15 mouse cellular contexts compared by ENCODE assay signal in genomic region chr3:83801649-83802155, GRCm38 (mm10). TPM values are rescaled to one million over a fixed set of nuclear protein-coding genes. Genes with fewer than 3 reads are reported as not detected.
DNase-seq lines count a peak whose midpoint lies in the region; ATAC-seq and TF ChIP-seq lines count a peak whose summit lies in the region.
"Had no signal": no experiment of that assay in that cellular context is flagged by ENCODE, and none has a peak within 500 bp of the region (broad histone marks: within the 10 kb centered on the region; RNA-seq: fewer than 3 reads in every experiment).

No protein-coding gene starts in this region.

- H3K9ac ChIP-seq in intestine, embryonic 14.5 days (ENCODE audit: low read length), result no peak overlapping the region
- H3K9ac ChIP-seq in intestine, embryonic 15.5 days, result no peak overlapping the region
- H3K9ac ChIP-seq in stomach, postnatal 0 days (ENCODE audit: low read length), result no peak overlapping the region
- no peak overlapping the region for H3K9ac ChIP-seq in hindbrain, embryonic 11.5 days (ENCODE audit: low read depth, low read length)

- TF ChIP-seq POLR2A in bone marrow, adult 2 months (IDR thresholded peaks at IDR 0.05; ENCODE audit: borderline replicate concordance, control insufficient read depth, low read depth, low read length), result no peak

- 90% methylated on average over 4 of the region's 4 CpGs for WGBS in intestine, embryonic 14.5 days
- WGBS in intestine, embryonic 15.5 days, result 93% methylated on average over 4 of the region's 4 CpGs
- WGBS in bone marrow, adult 2 months, result 90% methylated on average over 4 of the region's 4 CpGs
- WGBS in stomach, postnatal 0 days, result 92% methylated on average over 4 of the region's 4 CpGs
- WGBS in hindbrain, embryonic 11.5 days, result 94% methylated on average over 4 of the region's 4 CpGs

- H3K4me1 ChIP-seq in intestine, embryonic 14.5 days (replicated peaks; ENCODE audit: control insufficient read depth, insufficient read depth, low read length), result no peaks in the 10 kb centered on the region
- H3K4me1 ChIP-seq in intestine, embryonic 15.5 days (replicated peaks), result no peaks in the 10 kb centered on the region
- H3K4me1 ChIP-seq in bone marrow, adult 2 months (ENCODE audit: control insufficient read depth, insufficient read depth, low read length), result no peaks in the 10 kb centered on the region
- H3K4me1 ChIP-seq in stomach, postnatal 0 days (replicated peaks; ENCODE audit: control insufficient read depth, insufficient read depth), result no peaks in the 10 kb centered on the region
- H3K4me1 ChIP-seq in hindbrain, embryonic 11.5 days (replicated peaks; ENCODE audit: control insufficient read depth, insufficient read depth, low read length), result no peaks in the 10 kb centered on the region

- peak; percentile 24; the same call in 1 of the 2 replicates for TF ChIP-seq CTCF in bone marrow, adult 2 months (IDR thresholded peaks at IDR 0.05; ENCODE audit: control insufficient read depth, insufficient read depth, low read length)
- TF ChIP-seq CTCF in stomach, postnatal 0 days (IDR thresholded peaks at IDR 0.05; ENCODE audit: low read depth), result peak; percentile 47

- no peaks in the 10 kb centered on the region for H3K27me3 ChIP-seq in intestine, embryonic 14.5 days (replicated peaks; ENCODE audit: control insufficient read depth, insufficient read depth, low read length)
- H3K27me3 ChIP-seq in intestine, embryonic 15.5 days (replicated peaks), result no peaks in the 10 kb centered on the region
- no peaks in the 10 kb centered on the region for H3K27me3 ChIP-seq in stomach, postnatal 0 days (ENCODE audit: control insufficient read depth, insufficient read depth, low read length)
- H3K27me3 ChIP-seq in hindbrain, embryonic 11.5 days (ENCODE audit: control insufficient read depth, insufficient read depth, low read length), result no peaks in the 10 kb centered on the region

- no peak overlapping the region for H3K4me3 ChIP-seq in intestine, embryonic 14.5 days (ENCODE audit: low read depth, low read length)
- no peak overlapping the region for H3K4me3 ChIP-seq in intestine, embryonic 15.5 days (replicated peaks)
- H3K4me3 ChIP-seq in bone marrow, adult 2 months (replicated peaks; ENCODE audit: control insufficient read depth, low read depth, low read length), result no peak overlapping the region
- H3K4me3 ChIP-seq in stomach, postnatal 0 days (ENCODE audit: low read depth, low read length), result no peak overlapping the region
- no peak overlapping the region for H3K4me3 ChIP-seq in hindbrain, embryonic 11.5 days (ENCODE audit: low read depth, low read length)
- H3K4me3 ChIP-seq: myocyte had no signal

- H3K36me3 ChIP-seq in intestine, embryonic 14.5 days (ENCODE audit: control insufficient read depth, insufficient read depth, low read length), result no peaks in the 10 kb centered on the region
- no peaks in the 10 kb centered on the region for H3K36me3 ChIP-seq in intestine, embryonic 15.5 days
- no peaks in the 10 kb centered on the region for H3K36me3 ChIP-seq in stomach, postnatal 0 days (ENCODE audit: control insufficient read depth, insufficient read depth, low read length)
- no peaks in the 10 kb centered on the region for H3K36me3 ChIP-seq in hindbrain, embryonic 11.5 days (ENCODE audit: control insufficient read depth, insufficient read depth, low read length)
- H3K36me3 ChIP-seq: G1E had no signal

- H3K27ac ChIP-seq in intestine, embryonic 14.5 days (ENCODE audit: low read depth), result no peak overlapping the region
- no peak overlapping the region for H3K27ac ChIP-seq in intestine, embryonic 15.5 days
- H3K27ac ChIP-seq in bone marrow, adult 2 months (ENCODE audit: control insufficient read depth, insufficient read depth, low read depth, low read length, poor library complexity), result no peak overlapping the region
- no peak overlapping the region for H3K27ac ChIP-seq in stomach, postnatal 0 days (replicated peaks)
- no peak overlapping the region for H3K27ac ChIP-seq in hindbrain, embryonic 11.5 days (ENCODE audit: low read depth, low read length)

- no peak overlapping the region for H3K4me2 ChIP-seq in intestine, embryonic 14.5 days (ENCODE audit: low read length)
- no peak overlapping the region for H3K4me2 ChIP-seq in intestine, embryonic 15.5 days (replicated peaks)
- H3K4me2 ChIP-seq in stomach, postnatal 0 days (replicated peaks; ENCODE audit: low read depth), result no peak overlapping the region
- H3K4me2 ChIP-seq in hindbrain, embryonic 11.5 days (replicated peaks; ENCODE audit: low read depth, low read length), result no peak overlapping the region

- ATAC-seq in intestine, embryonic 14.5 days (replicated peaks; ENCODE audit: low FRiP score, low TSS enrichment, low read depth), result no peak
- no peak for ATAC-seq in intestine, embryonic 15.5 days
- ATAC-seq in stomach, postnatal 0 days (ENCODE audit: low FRiP score, low TSS enrichment), result no peak
- ATAC-seq in hindbrain, embryonic 11.5 days (ENCODE audit: low FRiP score), result no peak
- ATAC-seq: forebrain, embryonic 14.5 days had no signal

- DNase-seq in intestine, embryonic 14.5 days (ENCODE audit: low spot score), result peak; percentile 49
- peak; percentile 26 for DNase-seq in thymus, postnatal 4 days
- DNase-seq in thymus, postnatal 10 days (ENCODE audit: low spot score in 2 of 2), result no peak
- DNase-seq in stomach, postnatal 0 days (ENCODE audit: low spot score), result no peak
- no peak for DNase-seq in cerebellum, postnatal 10 days
- no peak for DNase-seq in hindbrain, embryonic 11.5 days (ENCODE audit: low spot score)
- DNase-seq: adrenal gland, adult 2 months; gastrocnemius, postnatal 36 days; kidney, adult 11 months; lung, adult 2 months had no signal

- peaks cover 3% of the 10 kb centered on the region; the same call in 1 of the 2 replicates for H3K9me3 ChIP-seq in intestine, embryonic 14.5 days (ENCODE audit: control insufficient read depth, low read length)
- H3K9me3 ChIP-seq in intestine, embryonic 15.5 days, result no peaks in the 10 kb centered on the region
- no peaks in the 10 kb centered on the region for H3K9me3 ChIP-seq in stomach, postnatal 0 days (ENCODE audit: control insufficient read depth, low read length)
- H3K9me3 ChIP-seq in hindbrain, embryonic 11.5 days (ENCODE audit: control insufficient read depth, low read length), result no peaks in the 10 kb centered on the region

- no peak for TF ChIP-seq EP300 in stomach, postnatal 0 days (optimal IDR thresholded peaks at IDR 0.05)

RNA-seq across cellular contexts. Expression of gene Sfrp2, which starts 35.6 kb away (rescaled TPM):
- 102 and 108 TPM in 2 replicates for polyA plus RNA-seq in intestine, embryonic 14.5 days (2014; fragmentation: Nextera tagmentation; extraction: Ambion mirVana)
- 93.8 and 109 TPM in 2 replicates for polyA plus RNA-seq in intestine, embryonic 15.5 days (2015; fragmentation: Nextera tagmentation; extraction: Ambion mirVana)
- not detected in 2 replicates for polyA plus RNA-seq in bone marrow, adult 2 months (2011; ENCODE audit: insufficient read depth, insufficient read length, low replicate concordance, missing spikeins)
- polyA plus RNA-seq in stomach, postnatal 0 days (2015; fragmentation: Nextera tagmentation; extraction: Ambion mirVana), result 118 and 122 TPM in 2 replicates
- 94.1 and 94.4 TPM in 2 replicates for polyA plus RNA-seq in hindbrain, embryonic 11.5 days (2014; fragmentation: Nextera tagmentation; extraction: Ambion mirVana)
- polyA plus RNA-seq: G1E had no signal

RNA-seq across cellular contexts. Expression of gene Tlr2, which starts 39.9 kb away (rescaled TPM):
- polyA plus RNA-seq in intestine, embryonic 14.5 days (2014; fragmentation: Nextera tagmentation; extraction: Ambion mirVana), result 3.5 and 3.9 TPM in 2 replicates
- polyA plus RNA-seq in intestine, embryonic 15.5 days (2015; fragmentation: Nextera tagmentation; extraction: Ambion mirVana), result 2.8 and 3.2 TPM in 2 replicates
- polyA plus RNA-seq in bone marrow, adult 2 months (2011; ENCODE audit: insufficient read depth, insufficient read length, low replicate concordance, missing spikeins), result 1.9 and 4.6 TPM in 2 replicates
- polyA plus RNA-seq in stomach, postnatal 0 days (2015; fragmentation: Nextera tagmentation; extraction: Ambion mirVana), result 8.5 and 10.2 TPM in 2 replicates
- polyA plus RNA-seq in hindbrain, embryonic 11.5 days (2014; fragmentation: Nextera tagmentation; extraction: Ambion mirVana), result 1.5 and 2.0 TPM in 2 replicates
- polyA plus RNA-seq: G1E had no signal

Comparison
In these comparisons a context has a peak if more than half of its experiments do, and no peak if none do; other contexts are left out.
1. DNase-seq: peak in intestine, embryonic 14.5 days (single experiment) and thymus, postnatal 4 days (single experiment); none in thymus, postnatal 10 days (0 of 2), stomach, postnatal 0 days (single experiment), cerebellum, postnatal 10 days (0 of 2) and hindbrain, embryonic 11.5 days (single experiment).
2. RNA of gene Sfrp2, which starts 35.6 kb away (polyA plus RNA-seq): 118 to 122 TPM in stomach, postnatal 0 days, 93.8 to 109 TPM in intestine, embryonic 15.5 days, 102 to 108 TPM in intestine, embryonic 14.5 days and 94.1 to 94.4 TPM in hindbrain, embryonic 11.5 days; not detected in bone marrow, adult 2 months; every median in the first group is over 10 times any median in the second.